Mouse (Mus musculus) hematopoietic stem cell, adult 5-6 weeks (primary cell): ENCODE measurements around the gene Nrf1. TPM values are rescaled to one million over a fixed set of nuclear protein-coding genes. Genes with fewer than 3 reads are reported as not detected.

Experiments used
- ATAC-seq, 2 experiments: fragments of 125-278 bp in 1 of 2; replicated peaks in 1 of 2; 2 replicates each; pipeline ENCODE4 v1.8.0; 2016 to 2017; ENCODE audit warnings: inconsistent platforms in 2 of 2, mild to moderate bottlenecking in 2 of 2, moderate number of reproducible peaks in 2 of 2, low read depth in 1 of 2, moderate TSS enrichment in 1 of 2; ENCODE audit not compliant: low FRiP score in 2 of 2, poor library complexity in 2 of 2, severe bottlenecking in 2 of 2, insufficient read depth in 1 of 2, low TSS enrichment in 1 of 2
- total RNA-seq: library from RNA; stranded (forward); fragments of 172-1452, 232-1000 nt; gene quantifications from 2 replicates; pipeline ENCODE4 v1.2.3, GENCODE M21; 2017

The Nrf1 gene
- total RNA-seq, 1 experiment from 2014 or later, result 82.8 TPM

DNA sequence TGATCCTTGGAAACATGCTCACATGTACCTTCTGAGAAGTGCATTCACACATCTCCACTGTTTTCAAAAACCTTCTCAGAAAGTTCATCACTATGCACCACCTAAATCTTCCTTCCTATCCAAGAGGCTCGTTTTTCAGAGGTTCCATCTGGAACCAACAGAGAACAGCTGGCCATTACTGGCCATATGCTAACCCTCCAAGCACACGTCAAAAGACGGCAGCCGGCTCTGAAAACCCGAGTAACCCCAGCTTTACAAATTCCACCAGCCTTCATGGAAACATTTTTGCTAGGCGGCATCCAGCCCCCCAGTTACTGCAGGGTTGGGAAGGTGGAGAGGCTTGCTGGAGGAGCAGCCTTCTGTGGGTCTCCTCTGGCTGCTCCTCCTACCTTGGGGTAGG is 134.2 kb downstream of the Nrf1 start:
- no peak for ATAC-seq

DNA sequence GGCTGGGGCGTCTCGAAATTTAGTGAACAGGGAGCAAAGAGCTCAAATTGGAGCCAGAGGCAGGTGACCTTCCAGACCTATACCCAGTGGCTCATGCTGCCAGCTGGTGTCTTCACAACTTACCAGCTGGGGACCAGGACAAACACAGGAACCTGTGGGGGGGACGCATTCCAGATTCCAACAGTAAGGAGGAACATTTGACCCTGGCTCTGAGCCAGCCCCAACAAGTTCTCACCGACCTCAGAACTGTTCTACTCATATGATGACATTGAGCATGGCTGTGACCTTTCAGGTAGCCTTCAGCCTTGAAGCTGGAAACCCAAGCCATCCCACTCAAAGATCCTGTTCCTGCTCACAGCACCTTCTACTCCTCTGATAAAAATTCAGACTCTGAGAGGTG is 135.8 kb downstream of the Nrf1 start:
- no peak for ATAC-seq

DNA sequence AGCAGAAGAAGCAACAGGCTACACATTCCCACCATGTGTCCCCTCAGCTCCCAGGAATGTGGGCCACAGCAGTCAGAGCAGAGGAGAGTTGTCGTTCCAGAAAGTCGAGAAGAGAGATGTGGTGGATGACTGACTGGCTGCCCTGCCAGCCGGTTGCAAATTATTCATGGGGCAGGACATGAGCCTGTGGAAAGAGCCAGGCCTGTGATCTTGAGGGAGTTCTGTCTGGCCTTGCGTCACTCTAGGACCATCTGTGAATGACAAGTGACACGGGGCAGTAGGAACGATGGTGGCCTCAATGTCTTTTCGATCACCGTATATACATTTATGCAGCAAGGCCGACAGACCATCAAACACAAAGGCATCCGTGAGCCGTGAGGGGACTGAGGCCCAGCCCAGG is 147.9 kb downstream of the Nrf1 start:
- ATAC-seq, result no peak

DNA sequence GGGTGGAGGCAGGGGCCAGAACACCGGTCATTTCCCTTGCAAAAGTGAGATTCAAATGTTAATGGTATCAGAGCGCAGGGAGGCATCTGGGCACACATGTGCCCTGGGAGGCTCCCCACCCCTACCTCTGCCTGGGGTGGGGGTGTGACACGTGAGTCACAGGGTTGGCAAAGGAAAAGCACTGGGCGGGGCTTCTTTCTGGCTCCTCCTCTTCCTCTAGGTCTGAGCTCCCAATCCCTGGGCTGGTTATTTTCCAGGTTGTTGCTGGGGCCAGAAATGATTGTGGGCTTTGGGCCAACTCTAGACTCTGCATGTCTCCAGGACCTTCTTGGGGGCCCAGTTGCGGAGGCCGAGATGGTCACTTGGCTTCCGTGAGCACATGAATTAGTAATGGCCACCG is 148.4 kb downstream of the Nrf1 start:
- ATAC-seq, result no peak

Other genes with a start within 250 kb of the Nrf1 start
- 0.13 and 0.35 TPM in 2 replicates for gene Strip2, start 131.0 kb upstream of the Nrf1 start, total RNA-seq